Mouse (Mus musculus): Measurements from ENCODE around the gene Ctnnd2.

GRCm38 (mm10) chr15:30925838-30926237, 753.4 kb downstream of the Ctnnd2 start:
- TF ChIP-seq CTCF (IDR thresholded peaks at IDR 0.05; ENCODE audit: borderline replicate concordance, insufficient read depth, low read depth, low read length): no peak
- TF ChIP-seq POLR2A (IDR thresholded peaks at IDR 0.05; ENCODE audit: borderline replicate concordance, insufficient read depth, low read length): no peak

All from cerebellum, adult 2 months (tissue).